Mouse (Mus musculus) left cerebral cortex, postnatal 25 days (tissue): ENCODE measurements at regions not wholly inside any gene's neighbourhood (a gene's known extent, or its start where the extent isn't known, plus 50 kb on each side); places are given as distances from the start of the nearest gene placed in this dataset.

ENCODE experiments used
- DNase-seq, 2 experiments: peaks; one replicate each; pipeline ENCODE4 v3.0.0; 2022; ENCODE audit warnings: low spot score in 2 of 2, mixed read lengths in 1 of 2
- intact Hi-C: fragments of 180-260 bp; cut with DNase I; formaldehyde crosslinking; loops from one replicate; pipeline ENCODE4 v1.15.1; 2025

DNA sequence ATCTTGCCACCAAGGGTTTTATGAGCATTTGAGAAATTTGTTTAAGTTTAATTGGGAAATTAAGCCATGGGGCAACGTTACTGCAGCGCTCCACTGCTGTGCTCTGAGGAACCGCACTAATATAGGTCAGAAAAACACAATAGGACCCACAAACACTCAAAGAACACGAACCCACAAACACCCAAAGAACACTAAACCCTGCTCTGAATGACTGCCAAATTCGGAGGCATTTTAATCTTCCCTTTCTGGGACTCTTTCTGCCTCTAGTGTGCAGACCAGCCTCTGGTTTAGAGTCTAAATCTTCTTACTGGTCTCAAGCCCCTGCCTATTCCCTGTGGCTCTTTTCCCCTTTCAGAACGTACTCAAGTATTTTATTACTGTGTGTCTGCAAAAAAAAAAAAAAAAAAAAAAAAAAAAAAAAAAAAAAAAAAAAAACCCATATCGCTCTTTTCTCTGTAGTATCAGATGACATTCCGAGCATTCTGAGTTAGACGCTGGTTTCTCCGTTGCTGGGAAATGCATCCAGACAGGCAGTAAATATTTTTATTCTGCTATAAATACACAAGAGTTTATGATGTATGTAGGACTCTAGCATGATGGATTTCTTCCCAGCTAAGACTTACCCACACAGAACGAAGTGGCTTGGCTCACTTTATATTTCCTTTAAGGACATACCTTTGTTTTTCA, 186.7 kb upstream of the Ednrb start:
- intact Hi-C loops: loop anchor here (5.0 to 10.0 kb wide), 3 partner anchors 431 to 1104 kb away; partner anchors contain the start of gene Rnf219
- peak in 1 of 2 experiments; percentile 8 for DNase-seq

DNA sequence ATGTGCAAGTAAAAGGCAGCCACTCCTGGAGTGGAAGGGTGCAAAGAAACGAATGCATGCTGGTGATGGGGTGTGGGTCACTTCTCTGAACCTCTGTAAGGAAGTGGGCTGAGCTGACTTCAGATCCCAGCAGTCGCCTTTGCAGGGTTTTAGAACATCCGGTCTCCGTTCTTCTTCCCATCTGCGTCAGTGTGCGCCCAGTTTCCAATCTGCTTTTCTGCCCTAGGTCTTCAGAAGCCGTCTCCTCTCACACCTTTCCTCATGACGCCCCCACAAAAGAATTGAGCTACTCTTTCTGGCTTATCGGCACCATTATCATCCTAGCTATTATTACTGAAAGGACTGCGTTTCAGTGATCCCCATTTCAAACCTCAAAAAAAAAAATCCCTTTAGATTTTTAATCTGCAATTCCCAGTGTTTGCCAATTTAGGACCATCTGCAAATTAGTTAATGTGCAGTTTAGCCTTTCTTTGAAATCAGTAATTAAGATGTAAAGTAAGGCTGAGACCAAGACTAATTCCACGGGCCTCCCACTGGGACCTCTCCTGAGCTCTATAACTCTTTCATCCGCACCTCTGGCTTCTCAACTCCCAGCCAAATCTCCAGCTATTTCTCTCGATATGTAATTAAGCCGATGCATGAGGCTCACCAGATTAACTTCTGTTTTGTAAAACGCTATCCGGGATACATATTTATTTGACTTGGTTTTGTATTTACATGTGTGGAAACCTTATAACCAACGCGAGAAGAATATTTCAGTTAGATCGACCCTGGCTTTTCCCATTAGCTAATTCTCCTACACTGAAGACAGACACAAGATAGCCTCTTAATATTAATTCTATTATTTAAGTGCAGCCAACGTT, 185.7 kb upstream of the Ednrb start:
- peak in 1 of 2 experiments; percentile 8 for DNase-seq
- intact Hi-C loops: loop anchor here (5.0 to 10.0 kb wide), 6 partner anchors 185 to 1105 kb away; partner anchors contain the start of genes Ednrb and Rnf219

DNA sequence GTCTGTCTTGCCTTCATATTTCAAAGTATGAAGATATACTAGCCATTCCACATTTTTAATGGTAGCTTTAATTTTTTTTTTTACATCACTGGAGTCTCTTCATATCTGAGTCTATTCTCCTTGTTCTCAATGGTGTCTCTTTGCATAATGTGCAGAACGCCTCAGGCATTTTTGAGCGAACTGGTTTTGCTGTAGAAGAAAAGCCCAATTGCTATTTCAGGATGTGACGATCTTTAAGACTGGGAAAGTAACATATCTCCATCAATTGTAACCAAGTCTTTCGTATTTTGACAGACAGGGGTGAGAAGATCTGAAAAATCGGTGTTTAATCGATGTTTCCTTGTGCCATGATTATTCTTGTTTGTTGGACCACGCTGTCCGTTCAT, 183.7 kb upstream of the Ednrb start:
- intact Hi-C loops: loop anchor here (1.0 to 10.0 kb wide), 4 partner anchors 183 to 476 kb away; partner anchors contain the start of gene Ednrb
- DNase-seq: no peak

DNA sequence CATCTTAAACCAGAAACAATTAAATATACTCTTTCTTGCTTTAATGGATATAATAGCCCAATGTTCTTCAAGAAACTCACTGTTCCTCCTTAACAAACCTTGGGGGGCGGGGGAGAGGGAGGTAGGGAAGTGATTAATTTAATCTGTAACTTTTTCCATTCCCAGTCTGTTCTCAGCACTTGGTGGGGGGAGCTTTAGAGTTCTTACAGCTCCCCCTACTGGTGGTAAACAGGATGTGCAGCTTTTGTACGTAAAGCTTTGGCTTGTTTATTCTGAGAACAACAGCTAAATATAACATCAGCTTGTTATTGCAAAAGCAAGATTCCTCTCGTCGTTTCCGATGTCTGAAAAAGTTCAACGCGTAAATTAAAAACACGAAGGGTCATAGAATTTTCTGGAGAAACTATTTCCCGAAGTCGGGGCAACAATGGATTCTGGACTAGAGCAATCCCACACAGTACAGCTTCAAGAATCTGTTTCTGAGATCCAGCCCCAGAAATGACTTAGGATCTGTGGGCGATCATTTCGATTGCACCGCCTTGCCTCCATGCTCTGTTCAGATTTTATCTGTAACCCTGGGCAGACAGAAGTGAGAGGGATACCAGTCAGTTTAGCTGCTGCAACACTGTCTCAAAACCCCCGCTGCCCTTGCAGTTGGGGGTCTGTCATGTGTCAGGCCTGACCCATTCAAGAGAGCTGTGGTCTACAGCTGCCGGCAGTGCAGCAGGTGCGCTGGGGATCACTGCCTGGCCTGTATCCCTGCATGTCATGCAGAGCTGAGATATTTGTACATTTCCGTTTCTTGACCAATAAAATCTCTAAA, 183.1 kb upstream of the Ednrb start:
- peak; percentile 35 to 55 for DNase-seq
- intact Hi-C loops: loop anchor here (5.0 to 10.0 kb wide), 3 partner anchors 182 to 475 kb away; partner anchors contain the start of gene Ednrb

DNA sequence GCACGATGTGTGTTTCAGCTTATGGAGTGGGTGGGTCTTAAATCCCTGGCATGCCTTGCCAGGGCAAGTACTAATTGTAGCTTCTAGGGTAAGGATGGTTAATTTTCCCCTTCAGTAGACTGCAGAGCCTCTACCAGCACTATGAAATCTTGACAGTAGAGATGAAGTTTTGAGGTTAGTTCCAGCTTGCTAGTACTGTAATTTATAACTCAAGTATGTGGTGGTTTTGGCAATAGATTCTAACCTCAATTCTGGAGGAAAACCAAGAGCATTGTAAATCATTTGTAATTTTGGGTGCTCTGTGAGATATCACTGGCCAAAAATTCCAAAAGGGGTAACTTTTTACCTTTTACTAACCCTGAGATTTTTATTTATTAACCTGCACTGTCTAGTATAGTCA, 164.3 kb upstream of the Ednrb start:
- DNase-seq: no peak
- intact Hi-C loops: no loop called here

DNA sequence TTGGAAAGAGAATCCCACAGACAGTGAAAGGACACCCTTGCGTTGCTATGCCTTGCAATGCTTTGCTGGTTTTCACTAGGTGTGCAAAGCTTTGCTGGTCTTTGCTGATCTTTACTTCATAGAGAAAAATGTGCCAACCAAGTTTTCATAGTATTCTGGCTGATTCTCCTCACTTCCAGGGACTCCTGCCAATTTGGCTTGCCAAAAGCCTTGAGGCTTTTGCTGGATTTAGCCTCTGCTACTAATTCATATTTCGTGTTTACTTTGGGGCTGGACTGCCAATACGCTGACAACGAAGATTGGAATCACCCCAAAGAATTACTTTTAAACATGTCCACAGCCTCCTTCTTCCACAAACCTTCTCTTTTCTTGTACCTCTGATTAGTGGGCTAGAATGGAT, 162.2 kb upstream of the Ednrb start:
- DNase-seq: no peak
- intact Hi-C loops: no loop called here

DNA sequence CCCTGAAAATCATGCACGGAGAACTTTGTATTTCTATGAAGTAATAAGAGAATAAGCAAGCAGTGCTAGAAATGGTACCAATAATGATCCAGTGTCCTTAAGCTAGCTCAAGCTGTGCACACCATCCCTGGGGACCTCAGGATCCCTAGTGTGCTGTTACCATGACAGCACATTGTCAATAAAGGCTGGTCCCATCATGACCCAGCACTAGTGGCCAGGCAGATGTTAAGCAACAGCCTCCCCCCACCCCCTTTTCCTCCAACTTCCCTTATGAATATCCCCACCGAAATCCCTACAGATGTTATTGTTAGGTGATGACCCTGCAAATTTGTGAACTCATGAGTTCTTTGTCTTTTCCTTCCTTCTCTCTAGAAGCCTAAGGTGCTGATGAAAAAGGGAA, 160.9 kb upstream of the Ednrb start:
- DNase-seq: no peak
- intact Hi-C loops: no loop called here

DNA sequence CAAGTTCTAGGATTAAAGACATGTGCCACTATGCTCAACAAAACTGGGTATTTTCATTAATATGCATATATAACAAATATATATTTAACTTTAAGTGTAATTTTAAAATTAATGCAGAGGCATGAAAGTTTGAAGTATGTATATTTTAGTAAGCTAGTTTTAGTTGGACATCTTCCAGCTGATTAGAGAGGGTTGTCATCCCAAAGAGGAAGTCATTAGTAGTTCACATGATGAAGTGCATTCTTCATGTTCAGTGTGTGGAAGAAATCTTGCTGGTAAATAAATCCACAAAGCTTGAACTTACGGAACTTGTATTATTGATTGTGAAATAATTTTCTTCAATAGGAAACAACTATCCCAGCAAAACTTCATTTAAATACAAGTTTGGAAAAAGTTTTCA, 158.2 kb upstream of the Ednrb start:
- intact Hi-C loops: no loop called here
- no peak for DNase-seq

DNA sequence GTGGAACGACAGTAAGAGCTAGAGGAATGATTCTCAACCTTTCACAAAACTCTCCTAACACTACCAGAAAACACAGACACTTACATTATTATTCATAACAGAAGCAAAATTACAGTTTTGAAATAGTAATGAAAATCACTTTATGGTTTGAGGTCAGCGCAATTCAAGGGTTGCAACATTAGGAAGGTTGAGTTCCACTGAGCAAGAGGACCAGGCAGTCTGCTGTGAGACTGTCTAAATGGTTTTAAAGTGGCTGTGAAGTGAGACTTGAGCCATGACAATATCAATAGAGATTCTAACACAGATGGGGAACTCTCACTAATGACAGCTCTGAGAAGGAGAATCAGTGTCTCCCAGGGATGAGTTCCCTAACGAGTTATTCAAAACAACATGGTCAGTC, 146.2 kb upstream of the Ednrb start:
- intact Hi-C loops: no loop called here
- DNase-seq: no peak

DNA sequence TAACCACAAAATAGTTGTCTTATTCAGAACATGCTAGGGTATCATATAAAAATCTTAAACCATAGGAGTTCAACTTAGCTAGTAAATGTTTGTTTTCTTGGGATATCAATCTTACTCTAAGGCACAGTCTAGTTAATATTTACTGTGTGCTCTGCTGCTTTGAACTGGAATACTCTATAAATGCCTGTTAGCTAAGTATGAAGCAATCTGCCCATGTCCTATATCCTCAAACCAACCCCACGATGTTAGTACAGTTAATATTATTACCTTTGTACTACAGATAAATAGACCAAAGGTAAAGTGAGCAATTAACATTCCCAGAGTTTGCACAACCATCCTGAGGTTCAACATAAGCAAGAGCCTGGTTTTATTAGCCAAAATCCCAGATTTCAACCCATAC, 145.7 kb upstream of the Ednrb start:
- DNase-seq: no peak
- intact Hi-C loops: no loop called here

DNA sequence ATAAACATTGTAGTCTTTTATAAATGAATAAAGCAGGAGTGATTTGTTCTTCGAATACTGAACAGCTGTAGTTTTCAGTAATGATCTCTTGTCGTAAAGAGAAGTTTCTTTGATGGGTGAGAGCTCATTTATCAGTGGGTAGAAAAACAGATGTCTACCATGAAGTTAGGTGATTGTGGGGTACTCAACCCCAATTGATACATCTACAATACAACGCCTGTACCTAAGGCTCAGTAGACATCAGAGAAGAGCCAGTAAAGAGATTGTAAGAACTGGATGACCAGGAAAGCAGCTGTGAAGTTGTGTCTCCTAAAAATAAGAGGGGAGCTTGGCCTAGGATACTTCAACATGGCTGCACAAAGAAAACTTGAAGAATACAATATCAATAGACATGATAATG, 143.1 kb upstream of the Ednrb start:
- intact Hi-C loops: no loop called here
- DNase-seq: no peak

DNA sequence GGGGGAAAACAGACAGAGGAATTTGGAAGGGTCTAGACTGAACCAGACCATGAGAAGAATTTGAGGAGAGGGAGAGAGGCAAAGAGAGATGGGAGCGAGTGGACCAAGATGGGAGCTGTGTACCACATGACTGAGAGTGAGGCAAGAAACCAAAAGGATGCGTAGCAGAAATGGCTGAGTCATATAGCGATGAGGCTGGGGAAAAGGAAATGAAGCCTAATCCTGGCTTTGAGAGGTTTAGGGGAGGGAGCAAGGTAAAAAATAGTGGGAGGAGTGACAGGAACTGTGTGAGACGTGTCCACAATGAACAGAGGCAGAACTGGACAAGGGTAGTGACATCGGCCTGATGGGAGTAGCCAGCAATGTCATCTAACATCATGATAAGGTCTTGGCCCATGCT, 140.1 kb upstream of the Ednrb start:
- intact Hi-C loops: no loop called here
- no peak for DNase-seq

DNA sequence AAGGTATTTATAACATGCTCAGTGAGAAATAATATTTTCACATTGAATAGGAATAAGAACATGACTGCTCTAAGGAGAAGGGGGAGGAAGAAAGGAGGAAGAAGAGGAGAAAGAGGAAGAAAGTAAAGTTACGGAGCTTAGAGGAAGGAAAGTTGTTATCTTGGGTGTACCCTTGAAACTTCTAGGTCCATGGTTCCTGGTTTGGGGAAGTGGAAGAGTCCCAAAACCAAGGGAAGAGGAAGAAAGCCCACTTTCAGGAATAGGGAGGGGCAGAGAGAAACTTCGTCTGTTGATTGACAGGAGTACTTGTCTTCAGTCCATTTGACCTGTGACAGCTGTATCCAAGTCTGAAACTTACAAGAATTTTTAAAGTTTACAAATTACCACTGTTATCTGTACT, 134.6 kb upstream of the Ednrb start:
- DNase-seq: no peak
- intact Hi-C loops: no loop called here

DNA sequence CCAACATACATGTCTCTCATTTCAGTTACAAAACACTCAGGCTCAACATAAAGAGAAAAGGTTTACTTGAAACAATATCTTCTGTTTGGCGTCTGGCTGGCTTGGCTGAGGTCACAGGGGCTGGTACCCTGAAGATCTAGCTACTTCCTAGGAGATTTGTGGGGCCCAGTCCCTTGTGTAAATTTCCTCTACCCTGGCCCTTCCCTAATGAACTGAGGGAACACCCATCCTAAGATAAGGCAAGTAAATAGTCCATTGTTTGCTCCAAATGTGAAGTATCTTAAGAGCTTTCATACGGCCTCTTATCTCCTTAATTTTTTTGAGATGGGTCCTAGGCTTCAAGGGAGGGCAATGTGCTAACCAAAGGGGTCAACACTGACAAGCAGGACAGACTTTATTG, 133.6 kb upstream of the Ednrb start:
- intact Hi-C loops: no loop called here
- DNase-seq: no peak

DNA sequence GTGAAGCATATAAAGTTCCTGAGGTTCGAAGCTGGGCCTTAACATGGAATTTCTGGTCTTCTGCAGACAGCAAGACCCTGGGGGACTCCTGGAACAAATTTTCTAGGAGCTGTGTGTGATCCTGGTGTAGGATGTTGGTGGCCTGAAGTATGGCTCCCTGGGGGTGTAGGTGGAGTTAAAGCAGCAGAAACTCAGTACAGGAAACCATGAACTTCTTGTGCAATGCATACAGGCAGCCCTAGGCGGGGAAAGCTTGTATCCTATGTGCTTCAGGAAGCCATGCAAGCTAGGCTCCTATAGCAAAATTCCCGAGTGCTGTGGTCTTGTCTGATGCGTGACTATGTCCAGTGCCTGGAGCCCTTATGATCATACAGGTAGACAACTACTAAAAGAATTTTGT, 129.8 kb upstream of the Ednrb start:
- intact Hi-C loops: no loop called here
- no peak for DNase-seq

DNA sequence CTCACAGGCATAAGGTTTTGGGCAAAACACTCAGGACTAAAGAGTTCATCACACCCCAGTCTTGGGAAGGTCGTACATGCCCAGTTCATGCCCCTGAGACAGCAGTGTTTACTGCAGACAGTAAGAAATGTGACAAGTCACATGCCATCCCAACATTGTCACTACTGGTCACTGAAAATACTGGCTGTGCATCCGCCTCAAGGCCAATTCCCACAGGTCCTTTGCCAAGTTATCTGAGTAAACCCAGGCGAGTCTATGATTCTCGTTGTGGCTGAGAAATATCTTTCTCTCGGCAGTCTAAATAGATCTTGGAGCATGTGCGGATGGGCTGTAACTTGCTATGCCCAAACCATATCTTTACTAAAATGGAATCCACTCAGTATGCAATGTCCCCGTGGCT, 128.9 kb upstream of the Ednrb start:
- intact Hi-C loops: no loop called here
- DNase-seq: no peak

DNA sequence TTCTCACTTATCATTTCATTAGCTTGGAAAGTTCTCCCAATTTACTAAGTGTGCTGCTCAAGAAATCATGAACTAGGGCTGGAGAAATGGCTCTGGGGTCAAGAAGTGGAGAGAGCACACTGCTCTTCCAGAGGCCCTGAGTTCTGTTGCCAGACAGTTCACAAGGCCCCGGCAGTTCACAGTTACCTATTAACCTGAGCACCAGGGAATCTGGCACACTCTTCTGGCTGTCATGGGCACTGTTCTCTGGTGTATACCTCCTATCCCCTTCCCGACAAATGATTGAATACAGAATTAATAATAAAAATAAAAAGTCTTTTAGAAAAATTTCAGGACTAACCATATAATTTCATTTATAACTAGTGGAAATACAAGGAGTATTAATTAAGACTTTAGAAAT, 125.1 kb upstream of the Ednrb start:
- no peak for DNase-seq
- intact Hi-C loops: no loop called here

DNA sequence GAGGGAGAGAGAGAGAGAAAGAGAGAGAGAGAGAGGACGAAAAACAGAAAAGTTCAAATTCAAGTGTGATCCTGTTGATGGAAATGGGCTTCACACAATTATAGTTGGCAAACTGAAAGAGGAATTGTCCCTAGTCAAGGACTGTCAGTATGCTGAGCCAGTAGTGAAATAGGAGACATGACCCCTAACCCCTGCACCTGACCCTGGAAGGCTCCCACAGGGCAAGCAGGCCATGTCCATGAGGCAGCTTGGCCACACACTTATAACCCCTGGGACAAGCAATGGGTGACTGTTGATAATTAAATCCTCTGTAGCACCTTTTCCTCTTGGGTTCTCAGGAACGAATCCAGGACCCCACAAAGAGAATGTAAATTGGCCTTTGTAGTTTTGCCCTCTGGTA, 122.1 kb upstream of the Ednrb start:
- DNase-seq: no peak
- intact Hi-C loops: no loop called here

DNA sequence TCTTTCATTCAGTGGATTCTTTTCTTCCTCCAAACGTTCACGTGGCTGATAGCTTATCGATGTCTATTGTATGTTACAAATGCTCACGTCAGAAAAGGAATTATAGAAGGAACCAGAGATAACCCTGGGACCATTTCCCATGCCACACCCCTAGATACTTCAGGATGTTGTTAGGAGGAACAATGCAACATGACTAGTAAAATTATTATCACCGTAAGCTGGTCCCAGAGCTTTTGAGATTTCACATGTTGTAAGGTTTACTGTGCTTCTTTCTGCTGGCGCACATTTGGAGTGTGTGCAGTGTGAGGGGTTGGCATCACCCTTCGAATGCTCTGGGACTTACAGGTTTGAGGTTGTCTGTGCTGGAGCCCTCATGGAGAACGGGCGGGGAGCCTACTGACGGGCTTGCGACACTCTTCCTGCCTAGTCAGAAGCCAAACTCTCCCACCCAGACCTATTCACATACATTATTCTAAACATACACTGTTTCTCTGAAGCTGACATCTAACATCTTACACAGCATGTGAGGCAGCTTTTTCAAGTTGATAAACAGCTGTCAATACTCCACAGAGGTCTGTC, 118.2 kb upstream of the Ednrb start:
- no peak for DNase-seq
- intact Hi-C loops: no loop called here

DNA sequence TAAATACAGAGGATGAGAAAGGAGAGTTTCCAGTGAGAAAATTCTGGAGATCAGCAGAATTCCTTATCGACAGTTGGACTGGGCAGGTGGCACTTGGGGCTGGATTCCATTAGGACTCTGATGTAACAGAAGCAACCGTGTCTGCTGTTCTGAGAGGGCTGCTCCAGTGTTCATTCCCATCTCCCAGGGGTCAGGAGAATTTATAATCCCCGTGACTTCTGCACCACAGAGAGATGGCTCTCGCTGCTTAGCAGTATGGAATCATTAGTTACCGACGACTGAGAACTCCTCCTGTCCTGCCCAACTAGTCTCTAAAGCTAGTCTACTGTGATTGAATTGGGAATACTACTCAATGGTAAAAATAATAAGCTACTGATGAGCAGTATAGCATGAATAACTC, 107.7 kb upstream of the Ednrb start:
- intact Hi-C loops: no loop called here
- DNase-seq: no peak
